In the genomic region with DNA sequence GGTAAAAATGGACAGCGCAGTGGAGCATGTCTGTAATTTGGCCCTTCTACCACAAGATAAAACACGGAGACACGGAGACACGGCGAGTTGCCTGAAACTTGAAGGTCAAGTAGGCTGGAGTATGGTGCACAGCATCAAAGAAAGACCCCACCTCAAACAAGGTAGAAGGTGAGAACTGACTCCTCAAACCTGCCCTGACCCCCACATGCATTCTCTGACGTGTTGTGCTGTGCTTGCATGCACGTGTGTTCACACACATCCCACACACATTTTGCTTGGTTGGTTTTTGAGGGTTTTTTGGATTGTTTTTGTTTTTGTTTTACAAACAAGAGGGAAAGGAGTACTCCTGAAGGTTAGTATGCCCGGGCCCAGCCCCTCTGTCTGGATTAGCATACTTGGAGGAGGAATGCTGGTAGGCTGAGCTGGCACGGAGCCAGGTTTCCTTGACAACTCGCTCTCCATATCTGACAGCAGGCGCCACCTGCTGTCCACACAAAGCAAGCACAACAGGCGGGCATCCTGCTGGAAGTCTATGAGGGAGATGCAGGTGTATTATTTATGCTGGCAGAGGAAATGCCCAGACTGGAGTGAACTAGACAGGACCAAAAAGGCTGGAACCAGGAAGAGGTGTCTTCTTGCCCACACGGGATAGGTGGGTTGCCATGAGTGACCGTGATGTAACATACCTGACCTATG, we compare ENCODE assay signal across 8 mouse cellular contexts. TPM values are rescaled to one million over a fixed set of nuclear protein-coding genes. Genes with fewer than 3 reads are reported as not detected.
DNase-seq lines count a peak whose midpoint lies in the region; ATAC-seq and TF ChIP-seq lines count a peak whose summit lies in the region.

No protein-coding gene starts in this region.

- peaks cover 11% of the 10 kb centered on the region for H3K4me1 ChIP-seq in forebrain, embryonic 10.5 days
- peaks cover 3 to 6% of the 10 kb centered on the region in 2 experiments for H3K4me1 ChIP-seq in heart, embryonic 14.5 days (ENCODE audit: control insufficient read depth in 2 of 2, insufficient read depth in 2 of 2, low read length in 2 of 2)
- H3K4me1 ChIP-seq in kidney, postnatal 0 days (replicated peaks; ENCODE audit: insufficient read depth, low read length): no peaks in the 10 kb centered on the region
- H3K4me1 ChIP-seq in liver, adult 2 months (ENCODE audit: control insufficient read depth, insufficient read depth, low read length): no peaks in the 10 kb centered on the region
- H3K4me1 ChIP-seq in stomach, embryonic 14.5 days (ENCODE audit: control insufficient read depth, insufficient read depth, low read length): peaks cover 12% of the 10 kb centered on the region

- no peak for TF ChIP-seq POLR2A in liver, adult 2 months (IDR thresholded peaks at IDR 0.05; ENCODE audit: extremely low read depth, insufficient read depth, low read length)

- H3K27ac ChIP-seq in forebrain, embryonic 10.5 days: peak overlapping the region; percentile 73
- no peak overlapping the region for H3K27ac ChIP-seq in heart, embryonic 14.5 days (replicated peaks in 1 of 2; ENCODE audit: control insufficient read depth in 1 of 2, insufficient read depth in 1 of 2, low read depth in 2 of 2, low read length in 2 of 2)
- no peak overlapping the region for H3K27ac ChIP-seq in kidney, postnatal 0 days
- no peak overlapping the region for H3K27ac ChIP-seq in liver, adult 2 months (replicated peaks; ENCODE audit: insufficient read depth, low read depth, low read length)
- H3K27ac ChIP-seq in stomach, embryonic 14.5 days (ENCODE audit: low read length): no peak overlapping the region

- no peak overlapping the region for H3K4me3 ChIP-seq in forebrain, embryonic 10.5 days
- H3K4me3 ChIP-seq in heart, embryonic 14.5 days (ENCODE audit: control insufficient read depth in 1 of 2, insufficient read depth in 1 of 2, low read depth in 1 of 2, low read length in 2 of 2): no peak overlapping the region
- H3K4me3 ChIP-seq in kidney, postnatal 0 days (replicated peaks; ENCODE audit: low read depth, low read length): no peak overlapping the region
- no peak overlapping the region for H3K4me3 ChIP-seq in liver, adult 2 months (ENCODE audit: insufficient read depth, low read depth, low read length)
- H3K4me3 ChIP-seq in stomach, embryonic 14.5 days (ENCODE audit: low read depth, low read length): no peak overlapping the region

- no peaks in the 10 kb centered on the region for H3K27me3 ChIP-seq in forebrain, embryonic 10.5 days (ENCODE audit: poor library complexity, severe bottlenecking)
- no peaks in the 10 kb centered on the region for H3K27me3 ChIP-seq in heart, embryonic 14.5 days (ENCODE audit: control insufficient read depth, insufficient read depth, low read length)
- no peaks in the 10 kb centered on the region for H3K27me3 ChIP-seq in kidney, postnatal 0 days (ENCODE audit: insufficient read depth, low read length)
- no peaks in the 10 kb centered on the region for H3K27me3 ChIP-seq in liver, adult 2 months (ENCODE audit: control insufficient read depth, insufficient read depth, low read length)
- H3K27me3 ChIP-seq in stomach, embryonic 14.5 days (ENCODE audit: control insufficient read depth, insufficient read depth, low read length): no peaks in the 10 kb centered on the region

- H3K36me3 ChIP-seq in forebrain, embryonic 10.5 days (replicated peaks): no peaks in the 10 kb centered on the region
- no peaks in the 10 kb centered on the region for H3K36me3 ChIP-seq in heart, embryonic 14.5 days (ENCODE audit: control insufficient read depth, insufficient read depth, low read length)
- H3K36me3 ChIP-seq in kidney, postnatal 0 days (ENCODE audit: insufficient read depth, low read length): no peaks in the 10 kb centered on the region
- no peaks in the 10 kb centered on the region for H3K36me3 ChIP-seq in liver, adult 2 months (ENCODE audit: control insufficient read depth, insufficient read depth, low read length)
- H3K36me3 ChIP-seq in stomach, embryonic 14.5 days (ENCODE audit: control insufficient read depth, insufficient read depth, low read length): no peaks in the 10 kb centered on the region

- peak; percentile 82; the same call in 1 of the 2 replicates for ATAC-seq in heart, embryonic 14.5 days (ENCODE audit: insufficient number of reproducible peaks, insufficient read depth, low FRiP score, low read depth)
- ATAC-seq in kidney, postnatal 0 days (replicated peaks; ENCODE audit: low FRiP score, low read depth): peak; percentile 80
- peak; percentile 70 for ATAC-seq in stomach, embryonic 14.5 days (ENCODE audit: insufficient number of reproducible peaks, insufficient read depth, low FRiP score, low read depth)

- WGBS in forebrain, embryonic 10.5 days: 36% methylated on average over 14 of the region's 14 CpGs
- WGBS in heart, embryonic 14.5 days: 25% methylated on average over 14 of the region's 14 CpGs
- WGBS in kidney, postnatal 0 days: 32% methylated on average over 14 of the region's 14 CpGs
- 40% methylated on average over 14 of the region's 14 CpGs for WGBS in liver, adult 2 months
- 29% methylated on average over 14 of the region's 14 CpGs for WGBS in stomach, embryonic 14.5 days

- no peaks in the 10 kb centered on the region for H3K79me2 ChIP-seq in liver, adult 2 months (ENCODE audit: control insufficient read depth, insufficient read depth, low read length)

- peak; percentile 98 for TF ChIP-seq CTCF in kidney, postnatal 0 days (IDR thresholded peaks at IDR 0.05; ENCODE audit: low read depth)
- TF ChIP-seq CTCF in liver, adult 2 months (IDR thresholded peaks at IDR 0.05; ENCODE audit: low read depth, low read length): peak; percentile 90

- peak; percentile 47 to 55 for DNase-seq in CD8-positive naive resting alpha-beta T cell, adult 2 months (ENCODE audit: low read depth in 2 of 2, low spot score in 2 of 2)
- peak; percentile 66 for DNase-seq in c-Kit-positive CD71-negative TER-119-negative erythroid progenitor cells, embryonic 14.5 days (ENCODE audit: low read depth)
- peak; percentile 95 for DNase-seq in forebrain, embryonic 10.5 days (ENCODE audit: extremely low spot score, low spot score)
- peak; percentile 97 for DNase-seq in kidney, postnatal 0 days (ENCODE audit: low spot score)
- peak; percentile 46 for DNase-seq in liver, adult 2 months (ENCODE audit: extremely low read depth, low read depth, low spot score)
- peak; percentile 50 for DNase-seq in natural killer cell, adult 2 months (ENCODE audit: low spot score in 2 of 2)

- no peaks in the 10 kb centered on the region for H3K9me3 ChIP-seq in forebrain, embryonic 10.5 days
- no peaks in the 10 kb centered on the region for H3K9me3 ChIP-seq in heart, embryonic 14.5 days (ENCODE audit: control insufficient read depth, low read length)
- H3K9me3 ChIP-seq in kidney, postnatal 0 days (replicated peaks; ENCODE audit: low read length): no peaks in the 10 kb centered on the region
- no peaks in the 10 kb centered on the region for H3K9me3 ChIP-seq in stomach, embryonic 14.5 days (ENCODE audit: control insufficient read depth, low read depth, low read length)

- H3K4me2 ChIP-seq in heart, embryonic 14.5 days (ENCODE audit: low read length): peak overlapping the region; percentile 40
- no peak overlapping the region for H3K4me2 ChIP-seq in kidney, postnatal 0 days (ENCODE audit: low read length)
- H3K4me2 ChIP-seq in stomach, embryonic 14.5 days (replicated peaks; ENCODE audit: low read depth, low read length): no peak overlapping the region; the same call in 1 of the 2 replicates

- H3K9ac ChIP-seq in heart, embryonic 14.5 days (ENCODE audit: low read length): no peak overlapping the region
- H3K9ac ChIP-seq in kidney, postnatal 0 days (ENCODE audit: low read depth, low read length): no peak overlapping the region
- no peak overlapping the region for H3K9ac ChIP-seq in liver, adult 2 months (ENCODE audit: low read depth, low read length)
- H3K9ac ChIP-seq in stomach, embryonic 14.5 days (replicated peaks; ENCODE audit: low read depth, low read length): no peak overlapping the region

RNA-seq across cellular contexts. Expression of gene Asb17, which starts 37.8 kb away (rescaled TPM):
- polyA plus RNA-seq in forebrain, embryonic 10.5 days (2016; fragmentation: Nextera tagmentation; extraction: Ambion mirVana): 0.58 and 0.76 TPM in 2 replicates
- polyA plus RNA-seq in heart, embryonic 14.5 days (2014; fragmentation: Nextera tagmentation; extraction: Ambion mirVana): 0.30 and 0.41 TPM in 2 replicates
- not detected in 2 replicates for polyA plus RNA-seq in kidney, postnatal 0 days (2015; fragmentation: Nextera tagmentation; extraction: Ambion mirVana)
- total RNA-seq in liver, adult 2 months (2014; rRNA removed): not detected in 2 replicates
- polyA plus RNA-seq in liver, adult 2 months (2012; rRNA removed): not detected in 2 replicates
- 0.72 TPM in 1 of 2 replicates, not detected in the other for polyA plus RNA-seq in stomach, embryonic 14.5 days (2014; fragmentation: Nextera tagmentation; extraction: Ambion mirVana)

Comparison
In these comparisons a context has a peak if more than half of its experiments do, and no peak if none do; other contexts are left out.
1. DNase-seq: peak in every context shown above with its lines; median percentile 97 in kidney, postnatal 0 days; 95 in forebrain, embryonic 10.5 days; 66 in c-Kit-positive CD71-negative TER-119-negative erythroid progenitor cells, embryonic 14.5 days; 51 in CD8-positive naive resting alpha-beta T cell, adult 2 months; 50 in natural killer cell, adult 2 months; 46 in liver, adult 2 months.